Mouse (Mus musculus) MEL (cell line): ENCODE measurements around the gene Fam234b.

ENCODE experiments used
- CHD1 ChIP-seq: IDR thresholded peaks from 2 replicates; pipeline ENCODE4 v1.6.1; 2012; ENCODE audit warnings: low read depth, mild to moderate bottlenecking, inconsistent platforms, low read length, improper control_type of control experiment
- EP300 ChIP-seq, 2 experiments: IDR thresholded peaks; 2 replicates each; pipeline ENCODE4 v1.6.1; 2011; ENCODE audit warnings: improper control_type of control experiment in 2 of 2, low read length in 2 of 2, low read depth in 1 of 2, mild to moderate bottlenecking in 1 of 2
- ETS1 ChIP-seq: IDR thresholded peaks from 2 replicates; pipeline ENCODE4 v1.6.1; 2012; ENCODE audit warnings: low read depth, mild to moderate bottlenecking, inconsistent platforms, low read length, improper control_type of control experiment, moderate library complexity
- GATA1 ChIP-seq: IDR thresholded peaks from 2 replicates; pipeline ENCODE4 v1.6.1; 2011; ENCODE audit warnings: low read depth, low read length, improper control_type of control experiment
- POLR2A ChIP-seq, 2 experiments: IDR thresholded peaks; 2 replicates each; pipeline ENCODE4 v1.6.1; 2011 to 2012; ENCODE audit warnings: low read length in 2 of 2, mild to moderate bottlenecking in 2 of 2, control low read depth in 1 of 2, improper control_type of control experiment in 1 of 2, low read depth in 1 of 2, moderate library complexity in 1 of 2; ENCODE audit not compliant: control insufficient read depth in 1 of 2, insufficient read depth in 1 of 2, poor library complexity in 1 of 2
- SMC3 ChIP-seq: IDR thresholded peaks from 2 replicates; pipeline ENCODE4 v1.6.1; 2011; ENCODE audit warnings: low read depth, low read length, improper control_type of control experiment
- TAL1 ChIP-seq: IDR thresholded peaks from 2 replicates; pipeline ENCODE4 v1.6.1; 2012; ENCODE audit warnings: mild to moderate bottlenecking, inconsistent platforms, low read length, moderate library complexity, mixed read lengths

DNA sequence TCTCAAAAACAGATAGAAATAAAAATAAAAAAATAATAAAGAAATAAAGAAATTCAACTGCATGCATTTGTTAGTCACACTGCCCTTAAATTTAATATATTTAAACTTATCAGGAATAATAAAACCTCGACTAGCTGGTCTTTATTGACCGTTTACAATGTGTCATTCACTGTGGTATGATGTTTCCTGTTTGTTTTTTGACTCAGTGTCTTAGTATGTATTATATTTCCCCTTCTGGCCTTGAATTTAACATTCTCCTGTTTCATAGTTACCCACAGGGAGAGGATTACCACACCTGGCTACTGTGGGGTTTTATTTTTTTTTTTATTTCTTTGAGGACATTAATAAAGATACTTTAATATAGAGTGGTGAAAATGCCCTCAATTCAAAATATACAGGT is 64.8 kb downstream of the Fam234b start:
- TF ChIP-seq ETS1 (no peak), SMC3 (no peak), POLR2A (IDR thresholded peaks at IDR 0.05; ENCODE audit: control insufficient read depth in 1 of 2, insufficient read depth in 1 of 2, low read depth in 1 of 2, low read length in 2 of 2, poor library complexity in 1 of 2) (no peak), TAL1 (no peak), CHD1 (no peak), EP300 (IDR thresholded peaks at IDR 0.05; ENCODE audit: low read depth in 1 of 2, low read length in 2 of 2) (no peak), GATA1 (no peak)
